Mouse (Mus musculus) megakaryocyte, embryonic 14.5 days (primary cell): ENCODE data around the gene Lmf2.

Experiments
- FLI1 ChIP-seq: IDR thresholded peaks from 2 replicates; pipeline ENCODE4 v1.6.1; 2012; ENCODE audit warnings: low read length, inconsistent platforms, mixed read lengths
- GATA1 ChIP-seq: IDR thresholded peaks from 3 replicates; pipeline ENCODE4 v1.6.1; 2012; ENCODE audit warnings: mixed read lengths, low read length, inconsistent platforms, borderline replicate concordance

- TF ChIP-seq GATA1 (no peak), FLI1 (no peak)
These were observed 13.8 kb downstream of the Lmf2 start for GRCm38 (mm10) chr15:89341678-89342077.
